Mouse (Mus musculus): ENCODE data around the gene Tctn1.
"Not testable (repeated sequence)": the region's sequence is repeated elsewhere in the genome, so short reads cannot be mapped to it uniquely, and the experiment has no call there.

Tctn1 gene

GRCm38 (mm10) chr5:122219655-122220629 is 44.3 kb downstream of the Tctn1 start:
- no peak for DNase-seq (ENCODE audit: low spot score in 2 of 2)

GRCm38 (mm10) chr5:122218928-122219327 is 45.3 kb downstream of the Tctn1 start:
- no peak for DNase-seq (ENCODE audit: low spot score in 2 of 2)

- DNase-seq (ENCODE audit: low spot score in 2 of 2), result no peak
These were observed 46.0 kb downstream of the Tctn1 start for GRCm38 (mm10) chr5:122218109-122218905.

GRCm38 (mm10) chr5:122217636-122218035 is 46.6 kb downstream of the Tctn1 start:
- no peak for DNase-seq (ENCODE audit: low spot score in 2 of 2)

GRCm38 (mm10) chr5:122213861-122214260 is 50.4 kb downstream of the Tctn1 start:
- no peak for DNase-seq (ENCODE audit: low spot score in 2 of 2)

- not testable (repeated sequence) for DNase-seq (ENCODE audit: low spot score in 2 of 2)
These were observed 51.4 kb downstream of the Tctn1 start for GRCm38 (mm10) chr5:122212820-122213219.

- DNase-seq (ENCODE audit: low spot score in 2 of 2), result no peak
These were observed 52.1 kb downstream of the Tctn1 start for GRCm38 (mm10) chr5:122212125-122212524.

GRCm38 (mm10) chr5:122210890-122211289 is 53.4 kb downstream of the Tctn1 start:
- DNase-seq (ENCODE audit: low spot score in 2 of 2), result no peak

GRCm38 (mm10) chr5:122209591-122210368 is 54.5 kb downstream of the Tctn1 start:
- DNase-seq (ENCODE audit: low spot score in 2 of 2), result no peak

GRCm38 (mm10) chr5:122208909-122209308 is 55.4 kb downstream of the Tctn1 start:
- no peak for DNase-seq (ENCODE audit: low spot score in 2 of 2)

GRCm38 (mm10) chr5:122206475-122206874 is 57.8 kb downstream of the Tctn1 start, which contains the start of gene Hvcn1:
Gene Hvcn1 (plus strand): TSS chr5:122206804.
- DNase-seq (ENCODE audit: low spot score in 2 of 2), result no peak

- no peak for DNase-seq (ENCODE audit: low spot score in 2 of 2)
These were observed 60.1 kb downstream of the Tctn1 start for GRCm38 (mm10) chr5:122204180-122204579.

- DNase-seq (ENCODE audit: low spot score in 2 of 2), result no peak
These were observed 62.4 kb downstream of the Tctn1 start for GRCm38 (mm10) chr5:122201904-122202303.

GRCm38 (mm10) chr5:122200872-122201271 is 63.4 kb downstream of the Tctn1 start:
- DNase-seq (ENCODE audit: low spot score in 2 of 2), result no peak

GRCm38 (mm10) chr5:122192347-122192746 is 71.9 kb downstream of the Tctn1 start:
- DNase-seq (ENCODE audit: low spot score in 2 of 2), result no peak

GRCm38 (mm10) chr5:122191269-122192063 is 72.8 kb downstream of the Tctn1 start:
- no peak for DNase-seq (ENCODE audit: low spot score in 2 of 2)

GRCm38 (mm10) chr5:122190465-122190864 is 73.8 kb downstream of the Tctn1 start:
- no peak for DNase-seq (ENCODE audit: low spot score in 2 of 2)

GRCm38 (mm10) chr5:122189115-122189514 is 75.1 kb downstream of the Tctn1 start:
- no peak for DNase-seq (ENCODE audit: low spot score in 2 of 2)
